Mouse (Mus musculus): Measurements from ENCODE around the gene Trmt112.
"Not testable (repeated sequence)": the region's sequence is repeated elsewhere in the genome, so short reads cannot be mapped to it uniquely, and the experiment has no call there.

Gene Trmt112

DNA sequence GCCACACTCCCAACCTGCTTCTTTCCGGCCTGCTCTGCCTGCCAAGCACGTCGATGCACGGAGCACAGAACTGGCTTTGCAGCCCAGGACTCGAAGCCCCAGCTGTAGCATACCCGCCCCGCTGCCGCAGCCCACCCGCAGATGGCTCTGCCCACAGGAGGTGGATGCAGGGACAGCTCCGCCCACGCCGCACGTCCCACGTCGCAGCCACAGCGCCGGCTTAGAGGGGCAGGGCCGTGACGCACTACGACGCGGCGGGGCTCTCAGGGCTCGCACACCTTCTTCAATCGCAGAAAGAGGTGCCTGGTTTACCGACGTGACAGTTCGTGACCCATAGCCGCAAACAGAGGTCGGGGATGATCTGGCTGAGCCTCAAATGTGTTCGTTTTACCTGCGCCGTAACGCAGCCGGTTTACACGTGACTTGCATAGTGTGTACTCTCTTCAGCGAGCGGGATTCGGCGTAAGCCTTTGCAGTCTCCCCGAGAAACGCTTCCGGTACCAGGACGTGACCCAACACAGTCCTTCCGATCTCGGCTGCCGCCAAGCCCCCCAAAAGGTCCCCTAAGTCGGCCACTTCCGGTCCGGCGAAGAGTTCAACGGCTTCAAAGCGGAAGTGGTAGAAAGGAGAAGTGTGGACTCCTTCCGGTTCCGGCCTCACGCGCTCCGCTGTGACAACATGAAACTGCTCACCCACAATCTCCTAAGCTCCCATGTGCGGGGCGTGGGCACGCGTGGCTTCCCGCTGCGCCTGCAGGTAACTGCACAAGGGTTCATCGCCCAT is at the start of gene Trmt112, which contains the start of gene Prdx5:
TSS of gene Trmt112 (plus strand) at position 192 of the 783 bp plus-strand sequence.
TSS of gene Prdx5 (minus strand) at position 600 of the 783 bp plus-strand sequence.
- peak; percentile 93 for DNase-seq (ENCODE audit: low spot score)

DNA sequence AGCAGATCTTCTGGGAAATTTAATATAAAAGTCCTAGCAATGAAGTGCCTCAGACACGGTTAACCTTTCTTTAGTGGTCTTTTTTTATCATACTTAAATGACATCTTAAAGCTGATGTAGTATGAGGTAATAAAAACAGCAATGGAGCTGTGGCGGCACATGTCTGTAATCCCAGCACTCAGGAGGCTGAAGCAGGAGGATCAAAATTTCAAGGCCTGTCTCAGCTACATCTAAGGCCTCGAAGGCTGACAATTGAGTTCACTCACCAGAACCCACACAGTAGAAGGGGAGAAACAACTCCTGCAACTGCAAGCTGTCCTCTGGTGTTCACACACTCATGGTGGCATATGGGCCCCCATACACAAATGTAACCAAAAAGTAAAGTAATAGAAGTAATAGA is 49.5 kb upstream of the Trmt112 start:
- DNase-seq (ENCODE audit: low spot score) = no peak

DNA sequence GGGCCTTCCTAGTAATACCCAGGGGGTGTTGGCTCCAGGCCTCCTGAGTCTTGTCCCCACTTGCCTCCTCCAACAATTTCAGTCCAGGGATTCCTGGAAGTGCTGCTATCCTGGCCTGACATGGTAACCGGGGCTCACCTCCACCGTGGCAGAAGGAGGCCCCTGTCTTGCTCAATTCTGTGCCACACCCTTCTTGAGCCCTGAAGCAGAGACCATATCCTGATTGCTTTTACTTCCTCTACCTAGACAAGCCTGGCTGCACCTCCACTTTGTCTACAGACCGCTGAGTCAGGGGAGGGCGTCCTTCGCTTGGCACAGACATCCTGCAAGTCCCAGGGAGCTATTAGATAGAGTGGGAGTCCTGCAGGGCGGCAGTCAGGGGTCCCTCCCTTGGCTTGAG is 48.8 kb upstream of the Trmt112 start:
- no peak for DNase-seq (ENCODE audit: low spot score)

DNA sequence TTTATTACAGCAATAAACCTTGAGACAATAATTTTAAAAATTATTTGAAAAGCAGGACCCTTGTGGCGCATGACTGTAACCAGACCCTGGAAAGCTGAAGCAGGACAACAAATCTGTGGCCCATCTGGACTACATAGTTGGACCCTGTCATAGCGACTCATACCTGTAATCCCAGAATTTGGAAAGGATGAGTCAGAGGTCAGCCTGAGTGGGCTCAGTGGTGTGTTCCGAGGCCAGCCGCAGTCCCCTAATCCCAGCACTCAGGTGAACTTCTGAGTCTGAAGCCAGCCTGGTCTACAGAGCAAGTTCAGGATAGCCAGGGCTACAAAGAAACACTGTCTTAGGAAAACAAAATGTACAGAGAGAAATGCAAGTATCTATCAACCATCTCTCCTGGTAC is 48.0 kb upstream of the Trmt112 start:
- DNase-seq (ENCODE audit: low spot score) = no peak

DNA sequence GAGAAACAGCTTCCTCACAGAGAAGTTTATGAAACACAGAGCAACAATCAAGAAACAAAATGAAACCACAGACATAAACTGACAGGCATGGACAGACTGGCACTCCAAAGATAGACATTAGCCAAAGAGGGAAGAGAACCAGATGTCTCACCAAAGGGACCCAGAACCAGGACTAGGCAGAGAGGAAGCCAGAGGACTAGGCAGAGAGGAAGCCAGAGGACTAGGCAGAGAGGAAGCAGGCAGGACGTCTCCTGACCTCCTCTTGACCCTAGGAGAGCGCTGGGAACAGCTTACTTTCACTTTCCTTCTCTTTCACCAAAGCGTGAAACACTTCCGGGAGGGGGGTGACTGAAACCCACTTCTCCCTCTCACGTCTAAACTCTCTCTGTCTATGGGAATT is 40.1 kb upstream of the Trmt112 start:
- peak; percentile 47 for DNase-seq (ENCODE audit: low spot score)

DNA sequence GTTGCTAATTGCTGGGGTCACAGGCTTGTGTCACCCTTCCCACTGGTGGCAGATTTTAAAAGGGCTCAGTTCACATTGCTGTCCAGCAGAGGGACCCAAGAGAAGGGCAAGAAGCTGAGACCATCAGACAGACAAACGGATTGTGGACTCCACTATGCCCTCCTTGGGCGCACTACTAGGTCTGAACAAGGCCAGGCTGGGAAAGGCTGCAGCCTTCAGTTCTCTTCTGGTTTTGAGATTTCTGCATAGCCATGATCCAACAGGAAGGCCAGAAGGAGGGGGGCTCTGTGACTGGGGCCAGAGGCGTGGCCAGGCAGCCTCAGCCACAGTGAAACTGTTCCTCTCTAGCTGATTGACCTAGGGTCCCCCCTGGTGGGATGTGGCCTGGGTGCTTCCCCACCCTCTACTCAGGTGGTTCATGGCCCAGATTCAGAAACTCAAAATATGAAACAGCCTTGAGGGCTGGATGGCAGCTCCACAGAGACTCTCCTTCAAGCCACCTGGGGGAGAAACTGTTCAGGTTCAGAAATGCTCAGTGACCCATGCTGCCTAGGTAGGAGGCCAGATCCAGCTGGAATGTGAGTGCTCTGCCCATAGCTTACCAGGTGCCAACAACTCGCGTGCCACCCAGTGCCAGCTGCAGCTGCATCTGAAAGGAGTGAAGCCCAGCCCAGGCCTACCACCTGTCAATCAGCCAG is 37.8 kb upstream of the Trmt112 start:
- no peak for DNase-seq (ENCODE audit: low spot score)

DNA sequence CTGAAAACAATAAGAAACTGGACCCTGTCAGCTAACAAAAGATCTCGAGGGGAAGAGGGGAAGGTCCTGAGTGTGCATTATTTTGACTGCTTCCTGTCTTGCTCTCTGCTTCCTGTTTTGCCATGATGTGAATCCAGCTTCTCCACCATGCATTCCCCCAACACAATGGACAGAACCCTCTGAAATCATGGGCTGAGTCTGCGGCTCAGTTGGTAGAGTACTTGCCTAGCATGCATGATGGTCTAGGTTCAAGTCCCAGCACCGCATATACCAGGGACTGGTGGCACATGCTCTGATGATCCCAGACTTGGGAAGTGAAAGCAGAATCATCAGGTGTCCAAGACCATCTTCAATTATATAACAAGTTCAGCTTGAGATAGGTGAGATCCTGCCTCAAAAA is 36.8 kb upstream of the Trmt112 start:
- DNase-seq (ENCODE audit: low spot score) = no peak

DNA sequence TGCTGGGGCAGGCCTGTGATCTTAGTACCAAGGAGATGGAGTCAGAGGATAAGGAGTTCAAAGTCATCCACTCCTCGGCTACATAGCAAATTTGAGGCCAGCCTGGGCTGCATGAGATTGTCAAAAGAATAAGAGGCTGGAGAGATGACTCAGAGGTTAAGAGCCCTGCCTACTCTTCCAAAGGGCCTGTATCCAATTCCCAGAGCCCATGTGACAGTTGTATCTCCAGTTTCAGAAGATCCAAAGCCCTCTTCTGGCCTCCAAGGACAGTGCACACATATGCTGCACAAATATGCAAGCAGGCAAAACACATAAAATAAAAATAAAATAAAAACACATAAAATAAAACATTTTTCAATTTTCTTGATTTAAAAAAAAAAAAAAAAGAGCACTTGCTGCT is 35.2 kb upstream of the Trmt112 start:
- no peak for DNase-seq (ENCODE audit: low spot score)

DNA sequence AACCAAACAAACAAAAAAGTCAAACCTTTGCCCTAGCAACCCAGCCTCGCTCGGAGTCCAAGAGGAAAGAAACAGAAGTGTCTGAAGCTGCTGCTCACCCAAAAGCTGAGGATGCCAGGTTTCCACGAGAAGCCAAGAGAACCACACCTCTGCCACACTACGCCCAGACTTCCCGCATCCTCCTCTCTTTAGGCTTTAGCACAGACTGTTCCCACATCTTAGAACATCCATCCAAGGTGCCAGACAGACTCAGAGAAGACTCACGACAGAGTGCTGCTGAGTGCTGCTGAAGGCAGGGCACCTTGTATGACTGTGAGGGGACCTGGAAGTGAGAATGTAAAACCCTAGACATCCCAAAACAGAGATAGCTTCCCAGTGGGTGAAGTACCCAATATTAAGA is 33.7 kb upstream of the Trmt112 start:
- no peak for DNase-seq (ENCODE audit: low spot score)

DNA sequence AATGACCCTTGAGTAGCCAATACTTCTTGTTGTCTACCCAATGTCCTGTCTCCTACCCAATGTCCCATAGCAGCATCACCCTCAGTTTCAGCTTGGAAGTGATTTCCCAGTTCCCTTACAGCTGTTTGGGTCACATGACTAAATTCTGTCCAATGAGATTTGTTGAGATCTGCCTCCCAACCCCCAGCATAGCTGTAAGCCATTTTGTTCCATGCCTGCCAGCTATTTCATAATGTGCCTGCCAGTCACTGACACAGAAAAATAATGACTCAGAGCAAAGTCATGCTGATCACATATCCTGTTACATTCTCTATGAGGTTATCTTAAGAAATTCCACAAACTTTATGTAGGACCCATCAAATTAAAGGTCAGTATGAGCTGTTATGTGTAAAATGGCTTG is 32.7 kb upstream of the Trmt112 start:
- DNase-seq (ENCODE audit: low spot score) = no peak

DNA sequence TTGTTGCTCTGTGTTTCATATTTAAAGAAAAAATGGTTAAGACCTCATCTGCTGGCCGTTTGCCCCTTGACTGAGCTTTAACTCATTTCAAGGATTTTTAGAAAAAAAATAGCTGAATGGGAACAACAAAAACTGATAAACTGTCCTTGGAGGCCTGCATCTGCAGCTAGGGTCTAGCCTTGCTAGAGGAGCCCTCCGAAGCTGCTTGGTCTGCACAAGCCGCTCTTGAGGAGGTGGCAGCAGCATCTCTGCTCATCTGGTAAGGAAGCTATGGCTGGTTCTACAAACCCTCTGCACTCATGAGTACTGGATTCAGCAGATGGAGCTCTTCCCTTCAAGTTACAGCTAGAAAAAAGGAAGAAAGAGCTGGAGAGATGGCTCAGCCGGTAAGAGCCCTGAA is 31.5 kb upstream of the Trmt112 start:
- no peak for DNase-seq (ENCODE audit: low spot score)

DNA sequence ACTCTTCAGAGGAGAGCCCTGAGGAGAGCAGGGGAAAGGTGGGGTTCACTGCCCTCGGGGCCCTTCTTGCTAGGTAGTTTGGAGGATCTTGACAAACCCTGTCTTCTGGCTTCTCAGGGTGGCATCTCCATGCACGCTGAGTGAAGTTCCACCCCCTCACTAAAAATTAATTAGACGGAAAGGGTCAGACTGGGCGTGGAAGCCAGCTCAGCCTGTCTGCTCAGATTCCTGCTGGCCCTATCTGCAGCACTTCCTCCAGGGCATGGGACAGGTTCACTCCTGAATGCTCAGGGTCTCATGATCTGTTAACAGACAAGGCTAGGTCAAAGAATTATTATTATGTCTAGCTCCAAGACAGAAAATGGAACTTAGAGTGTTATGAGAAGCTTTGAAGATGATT is 17.0 kb upstream of the Trmt112 start:
- DNase-seq (ENCODE audit: low spot score) = no peak

DNA sequence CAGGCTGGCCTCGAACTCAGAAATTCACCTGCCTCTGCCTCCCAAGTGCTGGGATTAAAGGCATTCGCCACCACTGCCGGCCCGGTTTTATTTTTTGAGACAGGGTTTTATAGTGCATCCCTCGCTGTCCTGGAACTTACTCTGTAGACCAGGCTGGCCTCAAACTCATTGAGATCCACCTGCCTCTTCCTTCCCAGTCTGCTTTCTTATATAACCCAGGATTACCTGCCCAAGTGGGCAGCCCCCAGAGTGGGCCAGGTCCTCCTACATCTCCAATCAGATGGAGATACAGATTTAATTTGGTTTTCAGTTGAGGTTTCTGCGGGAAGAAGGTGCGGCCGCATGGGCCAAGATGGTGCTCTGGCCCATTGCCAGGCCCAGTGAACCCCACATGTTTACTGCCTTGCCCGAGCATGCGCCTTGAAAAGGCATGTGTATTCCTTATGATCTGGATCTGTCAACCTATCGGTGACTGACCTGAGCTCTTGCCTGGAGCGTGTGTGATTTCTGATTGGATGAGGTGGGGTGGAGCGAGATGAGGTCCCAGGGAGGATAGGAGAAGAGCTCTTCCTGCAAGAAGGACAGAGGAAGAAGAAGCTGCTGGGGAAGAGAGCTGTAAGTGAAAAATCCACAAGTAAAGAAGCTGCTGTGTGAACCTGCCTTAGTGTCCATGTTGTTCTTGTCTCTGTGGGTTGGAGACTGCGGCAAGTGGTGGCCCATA is 15.6 kb upstream of the Trmt112 start:
- DNase-seq (ENCODE audit: low spot score) = no peak

DNA sequence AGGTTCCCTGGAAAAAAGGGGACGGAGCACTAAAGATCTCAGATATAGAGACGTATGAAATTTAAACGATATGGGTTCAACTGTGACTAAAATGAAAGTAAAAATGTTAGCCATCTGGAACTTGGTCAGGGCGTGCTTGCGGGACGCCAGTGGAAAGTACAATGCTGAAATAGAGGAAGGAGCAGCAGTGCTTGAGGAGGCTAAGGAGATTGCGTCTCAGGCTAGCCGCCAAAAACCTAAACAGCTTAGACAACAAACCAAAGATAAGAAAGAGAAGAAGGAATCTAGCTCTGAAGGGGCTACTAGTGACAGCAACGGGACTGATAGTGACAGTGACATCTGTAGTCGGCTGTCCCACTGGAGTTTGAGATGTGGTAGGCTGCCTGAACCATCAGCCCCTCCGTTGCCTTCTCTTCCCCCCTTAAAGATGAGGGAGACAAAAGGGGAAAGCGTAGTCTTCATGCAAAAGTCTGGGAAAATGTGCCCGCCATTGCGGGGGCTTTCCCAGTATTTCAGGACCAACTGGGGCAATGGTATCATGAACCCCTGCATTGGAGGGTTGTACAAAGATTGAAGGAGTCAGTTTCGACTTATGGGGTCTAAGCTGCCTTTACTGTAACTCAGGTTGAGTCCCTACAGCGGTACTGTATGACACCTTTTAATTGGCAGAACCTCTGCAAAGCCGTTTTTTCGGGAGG is 13.7 kb upstream of the Trmt112 start:
- DNase-seq (ENCODE audit: low spot score) = not testable (repeated sequence)

DNA sequence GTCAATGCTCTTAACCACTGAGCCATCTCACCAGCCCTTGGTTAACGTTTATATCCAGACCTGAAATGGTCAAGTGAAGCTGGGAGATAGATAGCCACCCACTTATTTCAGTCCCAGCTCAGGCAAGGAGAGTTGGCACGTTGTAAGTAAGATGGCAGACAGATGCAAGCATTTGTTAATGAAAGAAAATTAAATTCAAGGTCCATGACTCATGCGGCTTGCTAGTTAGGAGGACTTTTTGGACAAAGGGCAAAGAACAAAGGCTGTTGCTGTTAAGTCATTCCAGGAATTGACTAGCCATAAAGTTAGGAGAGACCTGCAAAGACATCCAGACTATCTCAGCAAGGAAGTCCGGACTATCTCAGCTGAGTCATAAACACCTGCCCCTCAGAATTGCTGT is 9.9 kb upstream of the Trmt112 start:
- no peak for DNase-seq (ENCODE audit: low spot score)

DNA sequence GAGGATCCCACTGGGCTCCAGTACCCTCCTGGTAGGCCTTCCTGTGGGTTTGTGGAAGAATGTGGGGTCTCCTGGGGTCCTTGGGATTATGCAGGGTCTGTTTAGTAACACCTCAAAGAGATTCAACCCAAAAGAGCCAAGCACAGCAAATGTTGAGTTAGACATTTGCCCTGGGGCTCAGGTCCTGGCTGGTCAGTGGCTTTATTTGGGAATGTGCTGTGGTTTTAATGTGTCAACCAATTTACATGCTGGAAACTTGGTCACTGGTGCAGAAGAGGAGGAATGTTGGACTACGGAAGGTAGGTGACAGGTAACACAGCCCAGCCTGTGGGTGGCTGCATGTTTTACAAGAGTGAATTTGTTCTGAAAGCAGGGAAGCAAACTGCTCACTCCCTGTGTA is 6.5 kb upstream of the Trmt112 start:
- no peak for DNase-seq (ENCODE audit: low spot score)

DNA sequence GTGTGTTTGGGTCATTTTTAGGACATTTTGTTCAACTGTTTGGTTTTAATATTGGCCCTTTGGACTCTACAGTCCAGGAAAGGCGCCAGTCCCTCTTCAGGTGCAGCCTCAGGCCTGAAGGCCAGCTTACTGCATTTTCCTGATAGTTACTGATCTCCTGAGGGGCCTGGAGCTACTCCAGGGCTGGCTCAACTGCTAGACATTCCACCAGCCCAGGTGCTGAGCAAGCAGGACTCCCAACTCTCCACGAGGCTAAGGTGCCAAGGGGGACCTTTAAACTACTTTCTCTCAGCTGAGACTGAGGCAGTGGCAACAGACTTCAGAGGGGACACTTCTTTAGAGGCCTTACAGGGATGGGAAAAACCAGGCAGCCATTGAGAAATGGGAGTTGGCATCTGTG is 4.7 kb upstream of the Trmt112 start:
- no peak for DNase-seq (ENCODE audit: low spot score)

DNA sequence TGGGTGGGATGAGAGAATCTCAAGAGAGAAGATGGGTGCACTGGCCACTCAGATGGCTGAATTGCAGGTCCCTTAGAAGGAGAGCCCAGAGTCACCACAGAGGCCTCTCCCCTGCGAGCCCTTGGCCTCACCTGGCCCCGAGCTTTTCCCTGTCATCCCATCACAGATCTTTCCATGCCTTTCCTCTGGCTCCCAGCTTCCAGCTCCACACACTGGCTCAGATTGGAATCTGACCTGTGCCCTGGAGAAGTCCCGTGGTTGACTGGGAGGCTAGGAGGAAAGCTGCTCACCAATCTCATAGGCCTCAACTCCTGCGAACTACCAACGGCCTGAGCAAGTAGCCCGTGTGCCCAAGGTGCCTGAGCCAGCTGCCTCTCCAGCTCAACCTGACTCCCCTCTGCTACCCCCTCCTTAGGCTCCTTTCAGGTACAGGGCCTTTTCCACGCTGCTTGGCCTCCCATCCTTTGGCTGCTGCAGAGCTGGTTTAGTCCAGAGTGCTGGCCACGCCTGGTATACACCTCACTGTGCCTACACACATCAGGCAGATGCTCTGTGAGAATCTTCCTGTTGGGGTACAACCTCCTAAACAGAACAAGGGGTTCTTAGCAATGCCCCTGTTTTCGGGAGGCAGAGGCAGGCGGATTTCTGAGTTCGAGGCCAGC is 3.9 kb upstream of the Trmt112 start:
- DNase-seq (ENCODE audit: low spot score) = no peak

DNA sequence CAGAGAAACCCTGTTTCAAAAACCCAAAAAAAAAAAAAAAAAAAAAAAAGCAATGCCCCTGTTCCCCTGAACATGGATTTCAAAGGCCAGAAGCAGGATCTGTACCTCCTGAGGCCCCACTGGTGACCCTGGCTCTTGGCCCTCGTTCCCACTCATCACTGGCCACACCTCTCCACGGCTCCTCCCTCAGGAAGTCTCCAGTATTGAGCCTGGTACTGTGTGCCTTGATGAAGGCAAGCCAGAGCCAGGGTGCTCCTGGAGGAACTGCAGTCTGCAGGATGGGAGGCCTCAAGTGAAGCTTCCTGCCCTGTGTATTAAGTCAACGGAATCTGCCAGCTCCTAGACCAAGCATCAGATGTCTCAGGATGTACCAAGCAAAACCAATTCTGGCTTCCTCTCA is 3.3 kb upstream of the Trmt112 start:
- no peak for DNase-seq (ENCODE audit: low spot score)

DNA sequence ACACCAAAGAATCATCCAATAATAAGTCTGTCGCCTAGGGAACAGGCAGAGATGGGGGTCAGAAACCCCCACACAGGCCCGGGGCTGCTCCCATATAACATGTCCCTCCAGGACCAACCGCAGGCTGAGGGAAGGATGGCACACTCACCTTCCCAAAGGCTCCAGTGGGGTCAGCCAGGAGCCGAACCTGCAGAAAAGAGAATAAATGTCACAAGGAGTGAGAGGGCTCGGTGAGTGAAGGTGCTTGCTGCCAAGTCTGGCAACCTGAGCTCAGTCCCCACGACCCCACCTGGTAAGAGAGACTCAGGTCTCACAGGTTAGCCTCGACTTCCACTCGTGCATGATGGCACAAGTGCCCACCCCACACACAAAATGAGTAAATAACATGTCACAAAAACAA is 2.4 kb upstream of the Trmt112 start:
- DNase-seq (ENCODE audit: low spot score) = no peak

DNA sequence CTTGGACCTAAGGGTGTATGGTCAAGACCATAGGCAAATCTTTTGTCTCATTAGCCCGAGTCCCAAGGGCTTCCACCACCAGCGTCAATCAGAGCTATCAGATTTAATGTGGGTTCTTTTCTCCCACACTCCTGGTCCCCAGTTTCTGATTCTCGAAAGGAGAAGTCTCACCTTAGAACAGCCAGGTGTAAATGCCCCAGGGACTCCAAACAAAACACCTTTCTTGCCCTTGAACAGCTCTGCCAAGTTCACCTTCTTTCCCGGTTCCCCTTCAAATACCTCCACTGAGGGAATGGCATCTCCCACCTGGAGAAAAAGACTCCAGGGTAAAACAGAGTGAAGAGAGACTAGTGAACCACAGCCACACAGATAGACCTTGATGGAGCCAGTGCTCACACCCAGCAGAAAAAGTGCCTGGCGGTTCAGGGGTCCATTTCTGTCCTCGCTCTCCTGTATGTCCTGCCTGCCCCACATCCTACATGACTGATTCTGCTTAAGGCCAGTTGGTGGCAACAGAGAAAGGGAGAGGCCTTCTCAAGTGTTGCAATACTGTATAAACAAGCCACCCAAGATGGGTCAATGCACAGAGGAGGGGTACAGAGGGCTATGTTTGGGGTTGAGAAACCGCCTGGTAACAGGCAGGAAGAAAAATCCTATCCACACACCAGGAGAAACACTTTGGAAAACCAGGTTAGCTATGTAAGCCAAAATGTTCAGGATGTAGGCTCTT is 1.5 kb upstream of the Trmt112 start:
- no peak for DNase-seq (ENCODE audit: low spot score)
